Mouse (Mus musculus): ENCODE results near the gene Csnk1d. TPM values are rescaled to one million over a fixed set of nuclear protein-coding genes. Genes with fewer than 3 reads are reported as not detected.

Gene Csnk1d
- 100 to 1,000 TPM; 116 to 122 TPM for total RNA-seq (2021)

GRCm38 (mm10) chr11:120990951-120991526 is at the start of gene Csnk1d:
Csnk1d (minus strand) TSS chr11:120991330.
- peak; percentile 98 to 100 for DNase-seq (ENCODE audit: low spot score in 2 of 2)
- intact Hi-C loops (cut with DNase I): no loop called here

GRCm38 (mm10) chr11:121039302-121039701 is 48.2 kb upstream of the Csnk1d start, which contains the start of gene Cd7:
Cd7 (minus strand) TSS chr11:121039418.
- no peak for DNase-seq (ENCODE audit: low spot score in 2 of 2)
- intact Hi-C loops (cut with DNase I): no loop called here

- DNase-seq (ENCODE audit: low spot score in 2 of 2): peak; percentile 44 to 82
- intact Hi-C loops (cut with DNase I): no loop called here
Observed at GRCm38 (mm10) chr11:121038366-121039240, 47.5 kb upstream of the Csnk1d start.

GRCm38 (mm10) chr11:121033118-121033517 is 42.0 kb upstream of the Csnk1d start:
- intact Hi-C loops (cut with DNase I): no loop called here
- DNase-seq (ENCODE audit: low spot score in 2 of 2): no peak

GRCm38 (mm10) chr11:121027259-121027658 is 36.1 kb upstream of the Csnk1d start:
- intact Hi-C loops (cut with DNase I): no loop called here
- no peak for DNase-seq (ENCODE audit: low spot score in 2 of 2)

GRCm38 (mm10) chr11:121024163-121024562 is 33.0 kb upstream of the Csnk1d start:
- intact Hi-C loops (cut with DNase I): no loop called here
- DNase-seq (ENCODE audit: low spot score in 2 of 2): peak in 1 of 2 experiments; percentile 70

GRCm38 (mm10) chr11:121019501-121019900 is 28.4 kb upstream of the Csnk1d start:
- intact Hi-C loops (cut with DNase I): no loop called here
- DNase-seq (ENCODE audit: low spot score in 2 of 2): no peak

GRCm38 (mm10) chr11:121017703-121018102 is 26.6 kb upstream of the Csnk1d start:
- peak; percentile 49 to 69 for DNase-seq (ENCODE audit: low spot score in 2 of 2)
- intact Hi-C loops (cut with DNase I): loop anchor here (1.0 kb wide), 1 partner anchor 24 kb away; no protein-coding TSS in a partner anchor

GRCm38 (mm10) chr11:121015472-121015871 is 24.3 kb upstream of the Csnk1d start:
- DNase-seq (ENCODE audit: low spot score in 2 of 2): no peak
- intact Hi-C loops (cut with DNase I): no loop called here

GRCm38 (mm10) chr11:121014896-121015300 is 23.8 kb upstream of the Csnk1d start:
- intact Hi-C loops (cut with DNase I): no loop called here
- DNase-seq (ENCODE audit: low spot score in 2 of 2): peak; percentile 55 to 83

GRCm38 (mm10) chr11:121013656-121014055 is 22.5 kb upstream of the Csnk1d start:
- intact Hi-C loops (cut with DNase I): no loop called here
- DNase-seq (ENCODE audit: low spot score in 2 of 2): peak in 1 of 2 experiments; percentile 29

- intact Hi-C loops (cut with DNase I): no loop called here
- DNase-seq (ENCODE audit: low spot score in 2 of 2): no peak
Observed at GRCm38 (mm10) chr11:121010044-121010755, 19.1 kb upstream of the Csnk1d start.

- DNase-seq (ENCODE audit: low spot score in 2 of 2): no peak
- intact Hi-C loops (cut with DNase I): no loop called here
Observed at GRCm38 (mm10) chr11:121006184-121006583, 15.1 kb upstream of the Csnk1d start.

GRCm38 (mm10) chr11:121004281-121004680 is 13.2 kb upstream of the Csnk1d start:
- DNase-seq (ENCODE audit: low spot score in 2 of 2): peak in 1 of 2 experiments; percentile 50
- intact Hi-C loops (cut with DNase I): no loop called here

- no peak for DNase-seq (ENCODE audit: low spot score in 2 of 2)
- intact Hi-C loops (cut with DNase I): no loop called here
Observed at GRCm38 (mm10) chr11:121001966-121002365, 10.8 kb upstream of the Csnk1d start.

- intact Hi-C loops (cut with DNase I): no loop called here
- no peak for DNase-seq (ENCODE audit: low spot score in 2 of 2)
Observed at GRCm38 (mm10) chr11:120994741-120995140, 3.6 kb upstream of the Csnk1d start.

GRCm38 (mm10) chr11:120993586-120993985 is 2.5 kb upstream of the Csnk1d start:
- intact Hi-C loops (cut with DNase I): no loop called here
- DNase-seq (ENCODE audit: low spot score in 2 of 2): no peak

- DNase-seq (ENCODE audit: low spot score in 2 of 2): no peak
- intact Hi-C loops (cut with DNase I): no loop called here
Observed at GRCm38 (mm10) chr11:120993080-120993479, 1.9 kb upstream of the Csnk1d start.

- intact Hi-C loops (cut with DNase I): no loop called here
- DNase-seq (ENCODE audit: low spot score in 2 of 2): no peak
Observed at GRCm38 (mm10) chr11:120991791-120992190, 661 bp upstream of the Csnk1d start.

- intact Hi-C loops (cut with DNase I): no loop called here
- DNase-seq (ENCODE audit: low spot score in 2 of 2): no peak
Observed at GRCm38 (mm10) chr11:120990126-120990781, 876 bp downstream of the Csnk1d start.

Measured in left cerebral cortex, postnatal 25 days (tissue).